Comparison of ENCODE assay signal across 18 mouse cellular contexts in the genomic region with DNA sequence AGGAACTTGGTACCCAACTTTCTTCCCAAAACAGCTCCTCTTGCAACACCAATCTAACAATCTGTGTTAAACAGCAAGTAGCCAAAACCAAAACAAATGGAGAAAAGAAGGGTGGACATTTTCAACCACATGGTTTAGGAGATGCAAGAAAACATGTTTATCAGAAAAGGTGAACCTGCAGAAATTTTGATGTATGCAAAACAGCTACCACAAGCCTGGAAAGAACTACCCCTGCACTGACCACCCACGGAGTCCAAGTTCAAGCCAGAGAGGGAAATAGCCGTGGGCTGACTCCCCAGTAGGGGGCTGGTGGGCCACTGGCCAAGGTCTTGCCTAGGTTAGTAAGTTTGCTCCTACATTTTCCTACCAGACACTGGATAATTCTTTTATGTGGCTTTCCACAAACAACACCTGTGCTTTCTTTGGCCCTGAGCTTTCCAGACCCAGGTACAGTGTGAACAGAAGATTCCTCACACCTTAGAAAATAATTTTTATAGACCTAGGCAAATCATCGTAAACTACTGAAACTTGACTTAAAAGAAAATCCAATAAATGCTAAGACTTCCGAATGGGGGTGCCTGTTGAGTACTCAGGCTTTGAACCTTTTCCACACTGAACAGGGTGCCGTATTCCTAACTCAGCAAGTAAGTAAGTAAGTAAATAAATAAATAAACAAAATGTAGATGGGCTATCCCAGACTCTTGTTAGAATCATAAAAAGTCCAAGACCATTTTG. TPM values are rescaled to one million over a fixed set of nuclear protein-coding genes. Genes with fewer than 3 reads are reported as not detected.
DNase-seq lines count a peak whose midpoint lies in the region; ATAC-seq and TF ChIP-seq lines count a peak whose summit lies in the region.
"Had no signal": no experiment of that assay in that cellular context is flagged by ENCODE, and none has a peak within 500 bp of the region (broad histone marks: within the 10 kb centered on the region; RNA-seq: fewer than 3 reads in every experiment).

No protein-coding gene starts in this region.

- peak overlapping the region; percentile 16 for H3K4me3 ChIP-seq in cerebellum, adult 2 months (replicated peaks; ENCODE audit: insufficient read depth, low read depth, low read length)
- no peak overlapping the region for H3K4me3 ChIP-seq in neural tube, embryonic 15.5 days (replicated peaks)
- H3K4me3 ChIP-seq in midbrain, embryonic 10.5 days: peak overlapping the region; percentile 66
- H3K4me3 ChIP-seq in stomach, postnatal 0 days (ENCODE audit: low read depth, low read length): no peak overlapping the region
- H3K4me3 ChIP-seq: heart, embryonic 13.5 days had no signal

- ATAC-seq in cerebellum, adult (ENCODE audit: insufficient number of reproducible peaks, low FRiP score, low TSS enrichment): no peak
- no peak for ATAC-seq in neural tube, embryonic 15.5 days (ENCODE audit: low FRiP score)
- ATAC-seq in stomach, postnatal 0 days (ENCODE audit: low FRiP score, low TSS enrichment): no peak
- ATAC-seq: intestine, embryonic 16.5 days had no signal

- H3K27me3 ChIP-seq in cerebellum, adult 2 months (ENCODE audit: control insufficient read depth, insufficient read depth, low read length): no peaks in the 10 kb centered on the region
- H3K27me3 ChIP-seq in neural tube, embryonic 15.5 days (replicated peaks): peaks cover 91% of the 10 kb centered on the region
- H3K27me3 ChIP-seq in midbrain, embryonic 10.5 days (ENCODE audit: low read depth, poor library complexity, severe bottlenecking): peaks cover 100% of the 10 kb centered on the region
- H3K27me3 ChIP-seq in stomach, postnatal 0 days (ENCODE audit: control insufficient read depth, insufficient read depth, low read length): peaks cover 38% of the 10 kb centered on the region; the same call in 1 of the 2 replicates

- no peak overlapping the region for H3K4me2 ChIP-seq in neural tube, embryonic 15.5 days
- no peak overlapping the region for H3K4me2 ChIP-seq in stomach, postnatal 0 days (replicated peaks; ENCODE audit: low read depth)
- H3K4me2 ChIP-seq: heart, embryonic 13.5 days had no signal

- no peak for TF ChIP-seq EP300 in stomach, postnatal 0 days (optimal IDR thresholded peaks at IDR 0.05)

- peaks cover 13% of the 10 kb centered on the region for H3K4me1 ChIP-seq in cerebellum, adult 2 months (ENCODE audit: control insufficient read depth, insufficient read depth, low read length)
- peaks cover 17% of the 10 kb centered on the region for H3K4me1 ChIP-seq in neural tube, embryonic 15.5 days
- H3K4me1 ChIP-seq in midbrain, embryonic 10.5 days: peaks cover 64% of the 10 kb centered on the region
- 0 out of 2 replicates have a peak, but pooled peaks cover 2% of the 10 kb centered on the region for H3K4me1 ChIP-seq in stomach, postnatal 0 days (replicated peaks; ENCODE audit: control insufficient read depth, insufficient read depth)

- no peak overlapping the region for H3K9ac ChIP-seq in neural tube, embryonic 15.5 days (replicated peaks)
- H3K9ac ChIP-seq in stomach, postnatal 0 days (ENCODE audit: low read length): no peak overlapping the region
- H3K9ac ChIP-seq: heart, embryonic 13.5 days had no signal

- DNase-seq in cerebellum, adult 2 months: peak; percentile 46 to 50
- DNase-seq in neural tube, embryonic 10.5 days (ENCODE audit: extremely low spot score, low spot score): peak; percentile 36
- DNase-seq in midbrain, embryonic 10.5 days (ENCODE audit: low spot score): peak; percentile 38
- no peak for DNase-seq in stomach, postnatal 0 days (ENCODE audit: low spot score)
- no peak for DNase-seq in adrenal gland, postnatal 4 days (ENCODE audit: low spot score in 2 of 2)
- no peak for DNase-seq in left cerebral cortex, postnatal 14 days (ENCODE audit: low spot score in 2 of 2)
- DNase-seq: adrenal gland, postnatal 25 days; liver; lung, adult 2 months; thymus, postnatal 36 days had no signal

- no peak for TF ChIP-seq CTCF in cerebellum, adult 2 months (IDR thresholded peaks at IDR 0.05; ENCODE audit: borderline replicate concordance, insufficient read depth, low read depth, low read length)
- no peak for TF ChIP-seq CTCF in stomach, postnatal 0 days (IDR thresholded peaks at IDR 0.05; ENCODE audit: low read depth)

- intact Hi-C loops in left cerebral cortex, postnatal 14 days (cut with DNase I): no loop called here

- no peaks in the 10 kb centered on the region for H3K9me3 ChIP-seq in neural tube, embryonic 15.5 days (replicated peaks)
- no peaks in the 10 kb centered on the region for H3K9me3 ChIP-seq in midbrain, embryonic 10.5 days (replicated peaks)
- H3K9me3 ChIP-seq in stomach, postnatal 0 days (ENCODE audit: control insufficient read depth, low read length): no peaks in the 10 kb centered on the region
- H3K9me3 ChIP-seq: heart, embryonic 13.5 days had no signal

- no peaks in the 10 kb centered on the region for H3K36me3 ChIP-seq in neural tube, embryonic 15.5 days
- H3K36me3 ChIP-seq in midbrain, embryonic 10.5 days: no peaks in the 10 kb centered on the region; the same call in 1 of the 2 replicates
- H3K36me3 ChIP-seq in stomach, postnatal 0 days (ENCODE audit: control insufficient read depth, insufficient read depth, low read length): no peaks in the 10 kb centered on the region
- H3K36me3 ChIP-seq: heart, embryonic 13.5 days had no signal

- H3K27ac ChIP-seq in cerebellum, adult 2 months (ENCODE audit: insufficient read depth, low read length): peak overlapping the region; percentile 90
- no peak overlapping the region for H3K27ac ChIP-seq in neural tube, embryonic 15.5 days (replicated peaks)
- H3K27ac ChIP-seq in midbrain, embryonic 10.5 days (replicated peaks): no peak overlapping the region; the same call in 1 of the 2 replicates
- H3K27ac ChIP-seq in stomach, postnatal 0 days (replicated peaks): no peak overlapping the region
- H3K27ac ChIP-seq: heart, embryonic 13.5 days; macrophage had no signal

- no peak for TF ChIP-seq POLR2A in cerebellum, adult 2 months (IDR thresholded peaks at IDR 0.05; ENCODE audit: borderline replicate concordance, insufficient read depth, low read length)

- WGBS in cerebellum, adult 2 months: 34% methylated on average over 5 of the region's 5 CpGs
- 4% methylated on average over 5 of the region's 5 CpGs for WGBS in neural tube, embryonic 15.5 days
- WGBS in midbrain, embryonic 10.5 days: 15% methylated on average over 5 of the region's 5 CpGs
- 21% methylated on average over 5 of the region's 5 CpGs for WGBS in stomach, postnatal 0 days

RNA-seq across cellular contexts. Expression of a gene that starts 7.4 kb away (rescaled TPM):
- polyA plus RNA-seq in cerebellum, adult 2 months (2012; rRNA removed): 33.4 and 38.4 TPM in 2 replicates
- 1.5 and 1.8 TPM in 2 replicates for polyA plus RNA-seq in neural tube, embryonic 15.5 days (2015; fragmentation: Nextera tagmentation; extraction: Ambion mirVana)
- 4.4 and 5.3 TPM in 2 replicates for polyA plus RNA-seq in midbrain, embryonic 10.5 days (2016; fragmentation: Nextera tagmentation; extraction: Ambion mirVana)
- not detected in 2 replicates for polyA plus RNA-seq in stomach, postnatal 0 days (2015; fragmentation: Nextera tagmentation; extraction: Ambion mirVana)
- not detected for total RNA-seq in adrenal gland, postnatal 4 days (2021)
- total RNA-seq in left cerebral cortex, postnatal 14 days (2021): under 1 TPM; 0.35 to 0.93 TPM
- total RNA-seq: adrenal gland, postnatal 25 days; gastrocnemius, postnatal 4 days; hematopoietic stem cell, adult 5-6 weeks had no signal
- polyA plus RNA-seq: heart, embryonic 13.5 days; intestine, embryonic 16.5 days; kidney, embryonic 16.5 days; lung, adult 2 months; macrophage had no signal

Comparison
In these comparisons a context has a peak if more than half of its experiments do, and no peak if none do; other contexts are left out.
1. DNase-seq: peak in cerebellum, adult 2 months (2 of 2), neural tube, embryonic 10.5 days (single experiment) and midbrain, embryonic 10.5 days (single experiment); none in stomach, postnatal 0 days (single experiment), adrenal gland, postnatal 4 days (0 of 2) and left cerebral cortex, postnatal 14 days (0 of 2).
2. H3K4me3 ChIP-seq: peak in cerebellum, adult 2 months (single experiment) and midbrain, embryonic 10.5 days (single experiment); none in neural tube, embryonic 15.5 days (single experiment) and stomach, postnatal 0 days (single experiment).